Comparison of ENCODE assay signal across 9 mouse cellular contexts in the genomic region with DNA sequence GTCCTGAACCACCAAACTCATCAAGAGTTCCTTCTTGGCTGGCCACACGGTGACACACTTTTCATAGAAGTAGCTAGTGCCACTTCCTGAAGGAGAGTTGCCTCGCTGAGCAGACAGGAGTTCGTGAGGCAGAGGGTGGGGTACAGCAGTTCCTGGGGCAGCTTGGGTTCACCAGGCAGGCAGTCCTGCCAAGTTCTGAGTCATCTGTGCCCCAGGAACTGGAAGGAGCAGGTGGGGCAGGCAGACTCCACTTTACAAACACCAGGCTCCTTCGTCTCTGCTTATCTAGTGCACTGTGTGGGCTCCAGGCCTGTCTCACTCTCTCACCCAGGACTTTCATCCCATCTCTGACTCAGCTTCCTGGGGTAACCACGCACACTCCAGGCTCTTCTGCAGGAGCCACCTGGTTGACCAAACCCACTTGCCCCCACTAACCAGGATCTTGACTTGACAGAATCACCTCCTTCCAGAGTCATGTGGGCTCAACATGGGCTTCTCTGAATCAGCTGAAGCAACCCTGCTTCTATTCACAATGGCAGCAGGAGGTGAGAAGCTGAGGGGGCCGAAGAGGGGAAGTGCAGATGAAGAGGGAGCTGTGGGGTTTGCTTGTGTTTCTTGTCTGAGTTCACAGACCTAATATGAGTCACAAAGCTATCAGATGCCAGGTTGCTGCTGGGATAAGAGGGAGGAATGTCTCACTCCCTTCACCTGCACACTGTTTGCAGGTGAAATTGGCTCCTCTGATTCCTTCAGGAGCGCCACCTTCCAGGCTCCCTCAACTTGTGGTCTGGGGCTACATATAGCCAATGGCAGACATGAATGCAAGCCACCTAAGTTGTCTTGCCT. TPM values are rescaled to one million over a fixed set of nuclear protein-coding genes. Genes with fewer than 3 reads are reported as not detected.
DNase-seq lines count a peak whose midpoint lies in the region; ATAC-seq lines count a peak whose summit lies in the region.
"Had no signal": no experiment of that assay in that cellular context is flagged by ENCODE, and none has a peak within 500 bp of the region (broad histone marks: within the 10 kb centered on the region; RNA-seq: fewer than 3 reads in every experiment).

No protein-coding gene starts in this region.

- H3K9ac ChIP-seq in lung, embryonic 16.5 days (ENCODE audit: low read length) = no peak overlapping the region
- H3K9ac ChIP-seq in hindbrain, embryonic 14.5 days = no peak overlapping the region
- H3K9ac ChIP-seq: liver, embryonic 15.5 days had no signal

- DNase-seq in thymus, postnatal 4 days = peak; percentile 11
- DNase-seq in thymus, postnatal 0 days (ENCODE audit: low spot score) = no peak
- DNase-seq in heart, postnatal 25 days (ENCODE audit: low spot score) = peak; percentile 21
- DNase-seq in cerebellum, postnatal 4 days (ENCODE audit: low spot score in 2 of 2) = no peak
- DNase-seq in MN1 (ENCODE audit: low spot score) = no peak
- no peak for DNase-seq in yolk sac, embryonic 10.5 days (ENCODE audit: low spot score)
- no peak for DNase-seq in hindbrain, embryonic 14.5 days (ENCODE audit: low spot score)

- ATAC-seq in lung, embryonic 16.5 days (ENCODE audit: low read depth) = peak; percentile 90
- no peak for ATAC-seq in hindbrain, embryonic 14.5 days (ENCODE audit: low FRiP score)

- no peaks in the 10 kb centered on the region for H3K27me3 ChIP-seq in lung, embryonic 16.5 days (ENCODE audit: control insufficient read depth, insufficient read depth, low read depth, low read length)
- no peaks in the 10 kb centered on the region for H3K27me3 ChIP-seq in hindbrain, embryonic 14.5 days (ENCODE audit: control insufficient read depth, insufficient read depth, low read length)
- H3K27me3 ChIP-seq: liver, embryonic 15.5 days had no signal

- intact Hi-C loops in heart, postnatal 25 days (cut with DNase I) = no loop called here

- H3K9me3 ChIP-seq in lung, embryonic 16.5 days (ENCODE audit: control insufficient read depth, low read length) = no peaks in the 10 kb centered on the region
- H3K9me3 ChIP-seq in hindbrain, embryonic 14.5 days (ENCODE audit: control insufficient read depth, low read length) = no peaks in the 10 kb centered on the region
- H3K9me3 ChIP-seq: liver, embryonic 15.5 days had no signal

- WGBS in lung, embryonic 16.5 days = 40% methylated on average over 7 of the region's 7 CpGs
- WGBS in hindbrain, embryonic 14.5 days = 76% methylated on average over 7 of the region's 7 CpGs

- H3K4me1 ChIP-seq in lung, embryonic 16.5 days (replicated peaks; ENCODE audit: control insufficient read depth, insufficient read depth, low read length) = 0 out of 2 replicates have a peak, but pooled peaks cover 3% of the 10 kb centered on the region
- no peaks in the 10 kb centered on the region for H3K4me1 ChIP-seq in hindbrain, embryonic 14.5 days (replicated peaks; ENCODE audit: control insufficient read depth, insufficient read depth, low read length)
- H3K4me1 ChIP-seq: liver, embryonic 15.5 days had no signal

- H3K4me2 ChIP-seq in lung, embryonic 16.5 days (ENCODE audit: low read depth, low read length) = no peak overlapping the region
- H3K4me2 ChIP-seq in hindbrain, embryonic 14.5 days (replicated peaks) = no peak overlapping the region
- H3K4me2 ChIP-seq: liver, embryonic 15.5 days had no signal

- no peak overlapping the region for H3K4me3 ChIP-seq in lung, embryonic 16.5 days (ENCODE audit: low read length)
- no peak overlapping the region for H3K4me3 ChIP-seq in hindbrain, embryonic 14.5 days (replicated peaks; ENCODE audit: low read length)
- H3K4me3 ChIP-seq: liver, embryonic 15.5 days had no signal

- no peaks in the 10 kb centered on the region for H3K36me3 ChIP-seq in lung, embryonic 16.5 days (ENCODE audit: control insufficient read depth, insufficient read depth, low read length)
- H3K36me3 ChIP-seq in hindbrain, embryonic 14.5 days (replicated peaks; ENCODE audit: control insufficient read depth, insufficient read depth) = no peaks in the 10 kb centered on the region
- H3K36me3 ChIP-seq: liver, embryonic 15.5 days had no signal

- peak overlapping the region; percentile 39 for H3K27ac ChIP-seq in lung, embryonic 16.5 days (ENCODE audit: low read length)
- no peak overlapping the region for H3K27ac ChIP-seq in hindbrain, embryonic 14.5 days
- H3K27ac ChIP-seq: liver, embryonic 15.5 days had no signal

RNA-seq across cellular contexts. Expression of a gene that starts 58.2 kb away (rescaled TPM):
- 4.3 and 4.5 TPM in 2 replicates for polyA plus RNA-seq in thymus, postnatal 0 days (2015; fragmentation: Nextera tagmentation; extraction: Ambion mirVana)
- 10 to 100 TPM; 24.8 to 29.4 TPM for total RNA-seq in heart, postnatal 25 days (2021)
- 15.1 and 20.4 TPM in 2 replicates for polyA plus RNA-seq in lung, embryonic 16.5 days (2015; fragmentation: Nextera tagmentation; extraction: Ambion mirVana)
- 21.9 and 23.8 TPM in 2 replicates for polyA plus RNA-seq in hindbrain, embryonic 14.5 days (2014; fragmentation: Nextera tagmentation; extraction: Ambion mirVana)

Comparison
In these comparisons a context has a peak if more than half of its experiments do, and no peak if none do; other contexts are left out.
1. DNase-seq: peak in thymus, postnatal 4 days (single experiment) and heart, postnatal 25 days (single experiment); none in thymus, postnatal 0 days (single experiment), cerebellum, postnatal 4 days (0 of 2), MN1 (single experiment), yolk sac, embryonic 10.5 days (single experiment) and hindbrain, embryonic 14.5 days (single experiment).